20 mouse cellular contexts compared by ENCODE assay signal in the genomic region with DNA sequence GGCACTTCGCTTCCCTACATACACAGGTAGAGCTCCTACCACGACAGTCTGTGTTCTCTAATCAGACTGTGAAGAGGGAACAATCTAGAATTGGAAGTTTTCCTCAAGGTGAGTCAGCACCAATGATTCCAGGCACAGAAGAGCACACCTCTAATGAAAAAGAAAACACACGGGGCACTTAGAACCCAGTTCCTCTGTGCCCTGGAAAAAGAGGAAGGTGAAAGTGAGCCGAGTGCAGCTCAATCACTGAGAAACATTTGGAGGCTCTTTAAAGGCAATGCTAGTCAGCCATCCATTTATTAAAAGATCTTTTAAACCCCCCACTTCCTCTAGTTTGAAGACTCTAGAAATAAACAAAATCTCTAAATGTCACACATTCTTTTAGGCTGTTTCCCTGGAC.
"Had no signal": no experiment of that assay in that cellular context is flagged by ENCODE, and none has a peak within 500 bp of the region (broad histone marks: within the 10 kb centered on the region; RNA-seq: fewer than 3 reads in every experiment).

No protein-coding gene starts in this region.

- H3K4me3 ChIP-seq: limb, embryonic 10.5 days; limb, embryonic 13.5 days; liver, embryonic 12.5 days; liver, embryonic 15.5 days; lung, embryonic 15.5 days; midbrain, embryonic 12.5 days; myocyte; neural tube, embryonic 13.5 days had no signal

- H3K27ac ChIP-seq: limb, embryonic 10.5 days; limb, embryonic 13.5 days; liver, embryonic 12.5 days; liver, embryonic 15.5 days; lung, embryonic 15.5 days; midbrain, embryonic 12.5 days; neural tube, embryonic 13.5 days; stomach, postnatal 0 days had no signal

- DNase-seq: kidney, adult 18-20 months; kidney, adult 9 months; kidney, postnatal 14 days; liver; lung, adult 18-20 months; lung, postnatal 10 days; lung, postnatal 36 days; thymus, adult 2 months; thymus, postnatal 14 days; thymus, postnatal 4 days had no signal

- H3K9me3 ChIP-seq: limb, embryonic 10.5 days; limb, embryonic 13.5 days; liver, embryonic 12.5 days; liver, embryonic 15.5 days; lung, embryonic 15.5 days; midbrain, embryonic 12.5 days; neural tube, embryonic 13.5 days had no signal

- H3K4me1 ChIP-seq: liver, embryonic 15.5 days; midbrain, embryonic 12.5 days; neural tube, embryonic 13.5 days had no signal

- H3K4me2 ChIP-seq: limb, embryonic 13.5 days; liver, embryonic 12.5 days; liver, embryonic 15.5 days; lung, embryonic 15.5 days; midbrain, embryonic 12.5 days; neural tube, embryonic 13.5 days had no signal

- H3K9ac ChIP-seq: limb, embryonic 13.5 days; liver, embryonic 12.5 days; liver, embryonic 15.5 days; lung, embryonic 15.5 days; midbrain, embryonic 12.5 days; neural tube, embryonic 13.5 days had no signal

- H3K36me3 ChIP-seq: limb, embryonic 10.5 days; limb, embryonic 13.5 days; liver, embryonic 12.5 days; liver, embryonic 15.5 days; lung, embryonic 15.5 days; midbrain, embryonic 12.5 days; neural tube, embryonic 13.5 days had no signal

- ATAC-seq: liver, embryonic 12.5 days; midbrain, embryonic 16.5 days had no signal

- H3K27me3 ChIP-seq: limb, embryonic 13.5 days; liver, embryonic 12.5 days; liver, embryonic 15.5 days; lung, embryonic 15.5 days; midbrain, embryonic 12.5 days; neural tube, embryonic 13.5 days had no signal
